Mouse (Mus musculus): ENCODE measurements at regions not wholly inside any gene's neighbourhood (a gene's known extent, or its start where the extent isn't known, plus 50 kb on each side); places are given as distances from the start of the nearest gene placed in this dataset.

- TF ChIP-seq RAD21 (IDR thresholded peaks at IDR 0.05; ENCODE audit: low read depth, low read length) (no peak), MYC (IDR thresholded peaks at IDR 0.05; ENCODE audit: low read depth, low read length) (no peak), CTCF (IDR thresholded peaks at IDR 0.05 in 2 of 3, conservative IDR thresholded peaks at IDR 0.05 in 1 of 3; ENCODE audit: control insufficient read depth in 1 of 3, insufficient read depth in 1 of 3, low read depth in 2 of 3, low read length in 3 of 3, poor library complexity in 1 of 3, severe bottlenecking in 1 of 3) (no peak), CHD1 (IDR thresholded peaks at IDR 0.05; ENCODE audit: low read depth, low read length) (no peak), GATA1 (IDR thresholded peaks at IDR 0.05; ENCODE audit: low read depth, low read length) (no peak), POLR2A (IDR thresholded peaks at IDR 0.05; ENCODE audit: control insufficient read depth in 1 of 2, insufficient read depth in 1 of 2, low read depth in 1 of 2, low read length in 2 of 2, poor library complexity in 1 of 2) (no peak), CHD2 (IDR thresholded peaks at IDR 0.05; ENCODE audit: low read length) (no peak), TCF12 (IDR thresholded peaks at IDR 0.05; ENCODE audit: low read depth, low read length) (no peak), HCFC1 (IDR thresholded peaks at IDR 0.05; ENCODE audit: low read depth, low read length) (no peak), TAL1 (IDR thresholded peaks at IDR 0.05; ENCODE audit: low read length) (no peak), ZNF384 (IDR thresholded peaks at IDR 0.05; ENCODE audit: low read depth, low read length) (no peak)
These were observed 300.0 kb downstream of the Plk2 start for GRCm38 (mm10) chr13:110694876-110695275.
